Mouse (Mus musculus): ENCODE measurements at regions not wholly inside any gene's neighbourhood (a gene's known extent, or its start where the extent isn't known, plus 50 kb on each side); places are given as distances from the start of the nearest gene placed in this dataset.

DNA sequence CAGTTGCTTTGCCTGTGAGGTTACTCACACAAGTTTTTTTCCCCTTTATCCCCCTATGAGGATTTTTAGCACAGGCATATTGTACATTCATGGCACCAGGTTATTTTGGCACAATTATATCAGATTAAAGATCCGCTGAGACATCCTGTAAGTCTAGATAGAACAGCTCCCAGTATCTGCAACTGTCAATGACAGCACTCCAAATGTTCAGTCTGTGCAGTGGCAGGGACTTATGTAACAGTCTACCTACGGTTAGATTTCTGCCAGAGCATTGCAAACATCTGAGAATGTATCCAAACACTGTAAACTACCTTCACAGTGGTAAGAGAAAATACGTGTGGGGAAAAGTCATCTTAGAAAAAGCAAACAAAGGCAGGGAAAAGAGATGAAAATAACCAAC is 163.5 kb upstream of the Kcnh7 start:
- DNase-seq (ENCODE audit: extremely low spot score) = no peak

- DNase-seq (ENCODE audit: extremely low spot score) = no peak
Observed at GRCm38 (mm10) chr2:63326750-63327149, 142.7 kb upstream of the Kcnh7 start.

DNA sequence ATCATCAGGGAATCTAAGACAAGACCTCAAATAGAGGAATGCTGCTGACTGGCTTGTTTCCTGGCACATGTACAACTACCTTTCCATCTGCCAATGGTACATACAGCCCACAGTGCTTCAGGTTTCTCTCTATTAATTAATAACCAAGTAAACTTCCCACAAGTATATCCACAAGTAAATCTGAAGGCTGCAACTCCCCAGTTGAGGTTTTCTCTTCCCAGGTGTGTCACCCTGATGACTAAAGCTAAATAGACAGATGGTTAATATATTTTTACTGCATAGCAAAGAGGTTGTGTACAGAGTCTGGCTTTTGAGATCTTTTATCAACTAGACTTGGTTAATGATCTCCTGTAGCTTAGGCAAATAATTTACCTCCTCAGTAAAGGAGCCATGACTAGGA is 96.8 kb upstream of the Kcnh7 start:
- DNase-seq (ENCODE audit: extremely low spot score) = no peak

- peak; percentile 24 for DNase-seq (ENCODE audit: extremely low spot score)
Observed at GRCm38 (mm10) chr2:63273799-63274203, 89.7 kb upstream of the Kcnh7 start.

DNA sequence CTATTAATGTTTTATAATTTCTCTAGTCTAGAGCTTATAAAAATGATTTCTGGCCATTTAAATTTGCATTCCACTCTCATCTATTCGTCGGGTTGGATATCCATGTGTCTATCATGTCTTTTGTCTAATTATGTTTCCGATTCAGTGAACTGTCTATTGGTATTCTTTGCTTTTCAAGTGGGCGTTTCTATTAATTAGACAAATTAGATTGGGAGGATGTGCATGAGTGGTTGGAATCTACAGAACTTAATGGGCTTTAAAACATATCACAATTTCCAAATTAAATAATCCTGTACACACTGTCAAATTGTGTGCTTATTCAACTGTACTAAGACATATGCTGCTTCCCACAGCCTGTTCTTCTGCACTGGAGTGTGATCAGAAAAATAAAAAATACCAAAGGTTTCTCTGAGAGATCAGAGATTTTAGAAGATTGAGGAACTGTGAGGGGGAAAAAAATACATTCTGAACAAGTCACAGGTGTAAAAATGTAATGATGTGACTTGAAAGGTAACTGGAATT is 62.1 kb upstream of the Kcnh7 start:
- DNase-seq (ENCODE audit: extremely low spot score) = no peak

GRCm38 (mm10) chr2:63239326-63239725 is 55.2 kb upstream of the Kcnh7 start:
- no peak for DNase-seq (ENCODE audit: extremely low spot score)

Data from embryo, embryonic 9.5 days (tissue).